Mouse (Mus musculus): Measurements from ENCODE around the gene Slc10a3. TPM values are rescaled to one million over a fixed set of nuclear protein-coding genes. Genes with fewer than 3 reads are reported as not detected.
"Not testable (repeated sequence)": the region's sequence is repeated elsewhere in the genome, so short reads cannot be mapped to it uniquely, and the experiment has no call there.

The Slc10a3 gene
- total and polyA plus RNA-seq, 2 experiments from 2014 or later: 4.6 to 6.6 TPM

GRCm38 (mm10) chrX:74384451-74384850 lies 11.3 kb upstream of the Slc10a3 start:
- no peak overlapping the region for H3K4me3 ChIP-seq (ENCODE audit: low read depth, low read length)
- no peak overlapping the region for H3K4me2 ChIP-seq (ENCODE audit: low read depth)
- H3K4me1 ChIP-seq (ENCODE audit: insufficient read depth): no peaks in the 10 kb centered on the region
- no peak overlapping the region for H3K9ac ChIP-seq
- no peaks in the 10 kb centered on the region for H3K36me3 ChIP-seq (ENCODE audit: insufficient read depth)
- no peak for TF ChIP-seq CTCF (IDR thresholded peaks at IDR 0.05; ENCODE audit: low read depth)
- H3K27ac ChIP-seq (ENCODE audit: low read depth, low read length): no peak overlapping the region
- H3K9me3 ChIP-seq (ENCODE audit: low read length): no peaks in the 10 kb centered on the region
- DNase-seq (no peak), ATAC-seq (no peak)
- H3K27me3 ChIP-seq (ENCODE audit: insufficient read depth, low read length): no peaks in the 10 kb centered on the region
- WGBS: 82% methylated on average over 2 of the region's 2 CpGs

- WGBS: 28% methylated on average over 43 of the region's 49 CpGs
- H3K36me3 ChIP-seq (ENCODE audit: insufficient read depth): no peaks in the 10 kb centered on the region
- H3K27ac ChIP-seq (ENCODE audit: low read depth, low read length): peak overlapping the region; percentile 82
- no peaks in the 10 kb centered on the region for H3K9me3 ChIP-seq (ENCODE audit: low read length)
- DNase-seq: peak; percentile 69
- peak overlapping the region; percentile 70 for H3K9ac ChIP-seq
- peak overlapping the region; percentile 48 for H3K4me3 ChIP-seq (ENCODE audit: low read depth, low read length)
- H3K4me2 ChIP-seq (ENCODE audit: low read depth): peak overlapping the region; percentile 58
- no peaks in the 10 kb centered on the region for H3K27me3 ChIP-seq (ENCODE audit: insufficient read depth, low read length)
- ATAC-seq: peak; percentile 81
- H3K4me1 ChIP-seq (ENCODE audit: insufficient read depth): no peaks in the 10 kb centered on the region
- TF ChIP-seq CTCF (IDR thresholded peaks at IDR 0.05; ENCODE audit: low read depth): peak; percentile 52
Observed at GRCm38 (mm10) chrX:74368209-74368909, 4.8 kb downstream of the Slc10a3 start.

GRCm38 (mm10) chrX:74367512-74367911 lies 5.6 kb downstream of the Slc10a3 start:
- ATAC-seq: no peak
- H3K36me3 ChIP-seq (ENCODE audit: insufficient read depth): no peaks in the 10 kb centered on the region
- 0 out of 2 replicates have a peak overlapping the region, but pooled peaks have one; percentile 82 for H3K27ac ChIP-seq (ENCODE audit: low read depth, low read length)
- no peak for DNase-seq
- H3K9me3 ChIP-seq (ENCODE audit: low read length): no peaks in the 10 kb centered on the region
- peak overlapping the region; percentile 48 for H3K4me3 ChIP-seq (ENCODE audit: low read depth, low read length)
- no peaks in the 10 kb centered on the region for H3K27me3 ChIP-seq (ENCODE audit: insufficient read depth, low read length)
- H3K4me1 ChIP-seq (ENCODE audit: insufficient read depth): no peaks in the 10 kb centered on the region
- H3K4me2 ChIP-seq (ENCODE audit: low read depth): peak overlapping the region; percentile 58
- H3K9ac ChIP-seq: peak overlapping the region; percentile 70
- TF ChIP-seq CTCF (IDR thresholded peaks at IDR 0.05; ENCODE audit: low read depth): no peak
- 64% methylated on average over 10 of the region's 10 CpGs for WGBS

GRCm38 (mm10) chrX:74359171-74359570 lies 14.0 kb downstream of the Slc10a3 start:
- no peaks in the 10 kb centered on the region for H3K4me1 ChIP-seq (ENCODE audit: insufficient read depth)
- H3K27ac ChIP-seq (ENCODE audit: low read depth, low read length): no peak overlapping the region
- H3K36me3 ChIP-seq (ENCODE audit: insufficient read depth): no peaks in the 10 kb centered on the region
- H3K4me3 ChIP-seq (ENCODE audit: low read depth, low read length): no peak overlapping the region
- no peak for TF ChIP-seq CTCF (IDR thresholded peaks at IDR 0.05; ENCODE audit: low read depth)
- WGBS: 59% methylated on average over 11 of the region's 11 CpGs
- H3K9me3 ChIP-seq (ENCODE audit: low read length): no peaks in the 10 kb centered on the region
- DNase-seq (no peak), ATAC-seq (no peak)
- H3K27me3 ChIP-seq (ENCODE audit: insufficient read depth, low read length): no peaks in the 10 kb centered on the region
- H3K4me2 ChIP-seq (ENCODE audit: low read depth): no peak overlapping the region
- H3K9ac ChIP-seq: no peak overlapping the region

GRCm38 (mm10) chrX:74357069-74357468 lies 16.1 kb downstream of the Slc10a3 start:
- not testable (repeated sequence) for H3K4me3 ChIP-seq (ENCODE audit: low read depth, low read length); H3K4me1 ChIP-seq (ENCODE audit: insufficient read depth); ATAC-seq; H3K9ac ChIP-seq; H3K27me3 ChIP-seq (ENCODE audit: insufficient read depth, low read length); H3K27ac ChIP-seq (ENCODE audit: low read depth, low read length); H3K9me3 ChIP-seq (ENCODE audit: low read length); DNase-seq; H3K36me3 ChIP-seq (ENCODE audit: insufficient read depth); H3K4me2 ChIP-seq (ENCODE audit: low read depth)
- WGBS: 90% methylated on average over 3 of the region's 3 CpGs

GRCm38 (mm10) chrX:74353467-74353770 lies 19.7 kb downstream of the Slc10a3 start, which contains the start of gene Lage3:
TSS of gene Lage3 (minus strand) at chrX:74353618.
- Histone ChIP-seq H3K36me3 (ENCODE audit: insufficient read depth) (no peaks in the 10 kb centered on the region), H3K9me3 (ENCODE audit: low read length) (no peaks in the 10 kb centered on the region), H3K4me2 (ENCODE audit: low read depth) (peak within 1 kb of the TSS; percentile 51), H3K4me3 (ENCODE audit: low read depth, low read length) (peak within 1 kb of the TSS; percentile 35), H3K4me1 (ENCODE audit: insufficient read depth) (no peaks in the 10 kb centered on the region), H3K9ac (peak within 1 kb of the TSS; percentile 54), H3K27ac (ENCODE audit: low read depth, low read length) (peak within 1 kb of the TSS; percentile 66), H3K27me3 (ENCODE audit: insufficient read depth, low read length) (no peaks in the 10 kb centered on the region)
- WGBS: 46% methylated on average over 11 of the region's 22 CpGs
- peak; percentile 87 for DNase-seq
- TF ChIP-seq CTCF (IDR thresholded peaks at IDR 0.05; ENCODE audit: low read depth): no peak
- peak; percentile 94 for ATAC-seq

- Histone ChIP-seq H3K9me3 (ENCODE audit: low read length) (no peaks in the 10 kb centered on the region), H3K36me3 (ENCODE audit: insufficient read depth) (no peaks in the 10 kb centered on the region), H3K4me1 (ENCODE audit: insufficient read depth) (no peaks in the 10 kb centered on the region), H3K4me3 (ENCODE audit: low read depth, low read length) (peak overlapping the region; percentile 35), H3K27me3 (ENCODE audit: insufficient read depth, low read length) (no peaks in the 10 kb centered on the region), H3K9ac (peak overlapping the region; percentile 54), H3K27ac (ENCODE audit: low read depth, low read length) (peak overlapping the region; percentile 66), H3K4me2 (ENCODE audit: low read depth) (peak overlapping the region; percentile 51)
- peak; percentile 9 for DNase-seq
- no peak for TF ChIP-seq CTCF (IDR thresholded peaks at IDR 0.05; ENCODE audit: low read depth)
- WGBS: 39% methylated on average over 13 of the region's 13 CpGs
- ATAC-seq: peak; percentile 74
Observed at GRCm38 (mm10) chrX:74352645-74353466, 20.3 kb downstream of the Slc10a3 start.
